Mouse (Mus musculus) lung, adult 2 months (tissue): Measurements from ENCODE around the gene R3hdm2.

Experiments
- CTCF ChIP-seq: fragments of 200-500 bp; IDR thresholded peaks from 2 replicates; pipeline ENCODE4 v1.5.1; 2011; ENCODE audit warnings: mild to moderate bottlenecking, low read length, control low read depth; ENCODE audit not compliant: insufficient read depth
- POLR2A ChIP-seq: fragments of 200-500 bp; IDR thresholded peaks from 2 replicates; pipeline ENCODE4 v1.6.1; 2011; ENCODE audit warnings: low read depth, mild to moderate bottlenecking, control low read depth, low read length, borderline replicate concordance; ENCODE audit errors: extremely low read depth

- TF ChIP-seq CTCF = no peak
- TF ChIP-seq POLR2A = no peak
Observed at GRCm38 (mm10) chr10:127371023-127371422, 9.1 kb upstream of the R3hdm2 start.
